Mouse (Mus musculus) G1E (cell line): ENCODE results near the gene Sgcb. TPM values are rescaled to one million over a fixed set of nuclear protein-coding genes. Genes with fewer than 3 reads are reported as not detected.

ENCODE experiments used
- ATAC-seq: 2 replicates; pipeline ENCODE4 v1.8.0; 2016; ENCODE audit warnings: mild to moderate bottlenecking; ENCODE audit not compliant: insufficient number of reproducible peaks, poor library complexity, low FRiP score, severe bottlenecking; ENCODE audit errors: extremely low read depth
- DNase-seq: peaks from one replicate; pipeline ENCODE4 v3.0.0; 2012; ENCODE audit warnings: low spot score
- H3K27me3 ChIP-seq: 2 replicates; pipeline ENCODE4 v1.6.1; 2012; ENCODE audit warnings: mild to moderate bottlenecking, low read length, inconsistent platforms; ENCODE audit not compliant: insufficient read depth
- H3K36me3 ChIP-seq: replicated peaks from 2 replicates; pipeline ENCODE3; 2012; ENCODE audit warnings: mild to moderate bottlenecking, inconsistent platforms
- H3K4me1 ChIP-seq: 2 replicates; pipeline ENCODE4 v1.6.1; 2012; ENCODE audit warnings: low read depth, low read length, inconsistent platforms, mixed read lengths; ENCODE audit not compliant: insufficient read depth
- H3K4me3 ChIP-seq: 2 replicates; pipeline ENCODE4 v1.5.1; 2012; ENCODE audit warnings: low read depth, mild to moderate bottlenecking, inconsistent platforms, low read length, moderate library complexity, mixed read lengths
- H3K9me3 ChIP-seq: replicated peaks from 2 replicates; pipeline ENCODE4 v1.6.1; 2012; ENCODE audit warnings: inconsistent platforms
- CTCF ChIP-seq: IDR thresholded peaks from 2 replicates; pipeline ENCODE4 v1.5.1; 2012; ENCODE audit warnings: low read depth, low read length, inconsistent platforms, mixed read lengths
- GATA1 ChIP-seq: IDR thresholded peaks from 2 replicates; pipeline ENCODE4 v1.6.1; 2012; ENCODE audit warnings: borderline replicate concordance, low read length, inconsistent platforms, mixed read lengths
- GATA2 ChIP-seq: IDR thresholded peaks from 2 replicates; pipeline ENCODE4 v1.6.1; 2012; ENCODE audit warnings: low read depth, low read length, inconsistent platforms, borderline replicate concordance
- POLR2AphosphoS5 ChIP-seq: IDR thresholded peaks from 2 replicates; pipeline ENCODE4 v1.6.1; 2012; ENCODE audit warnings: low read depth, low read length, inconsistent platforms; ENCODE audit not compliant: insufficient replicate concordance
- TAL1 ChIP-seq: conservative IDR thresholded peaks from 2 replicates; pipeline ENCODE4 v1.6.1; 2012; ENCODE audit warnings: low read depth, low read length, inconsistent platforms, mixed read lengths
- polyA plus RNA-seq: library from polyadenylated mRNA; stranded (reverse); fragments of >175 nt; gene quantifications from 2 replicates; pipeline ENCODE4 v1.2.3, GENCODE M21; 2012
- total RNA-seq, 2 experiments: library from RNA; stranded (forward) in 1 of 2; stranded (reverse) in 1 of 2; fragments of 200-1000 nt in 1 of 2; fragments of >200 nt in 1 of 2; fragmentation: Nextera tagmentation in 1 of 2; gene quantifications; 2 replicates each; pipeline ENCODE4 v1.2.3; 2014 to 2017

Gene Sgcb
- total RNA-seq (2014; fragmentation: Nextera tagmentation) (not detected in 2 replicates), total RNA-seq (2017) (0.44 and 0.52 TPM in 2 replicates), polyA plus RNA-seq (0.04 TPM in 1 of 2 replicates, not detected in the other)

GRCm38 (mm10) chr5:73647261-73647900 is at the start of gene Sgcb:
Sgcb (minus strand) TSS chr5:73647790.
- ATAC-seq = no peak
- H3K4me3 ChIP-seq = peak within 1 kb of the TSS; percentile 38
- no peak for TF ChIP-seq CTCF
- no peak for TF ChIP-seq POLR2AphosphoS5
- no peak for TF ChIP-seq GATA1
- no peak for TF ChIP-seq TAL1
- TF ChIP-seq GATA2 = no peak
- peaks cover 13% of the 10 kb centered on the region for H3K4me1 ChIP-seq
- peaks cover 28% of the 10 kb centered on the region for H3K27me3 ChIP-seq
- no peak for DNase-seq
- peaks cover 6% of the 10 kb centered on the region for H3K9me3 ChIP-seq
- no peaks in the 10 kb centered on the region for H3K36me3 ChIP-seq

- no peaks in the 10 kb centered on the region; the same call in 1 of the 2 replicates for H3K27me3 ChIP-seq
- TF ChIP-seq POLR2AphosphoS5 = no peak
- no peak for TF ChIP-seq GATA1
- no peak for TF ChIP-seq TAL1
- no peak for TF ChIP-seq CTCF
- no peak for TF ChIP-seq GATA2
- ATAC-seq (no peak), DNase-seq (no peak)
- H3K4me1 ChIP-seq = no peaks in the 10 kb centered on the region
- no peaks in the 10 kb centered on the region for H3K36me3 ChIP-seq
- H3K4me3 ChIP-seq = no peak overlapping the region
- H3K9me3 ChIP-seq = no peaks in the 10 kb centered on the region
Observed at GRCm38 (mm10) chr5:73694254-73695015, 46.8 kb upstream of the Sgcb start.

- H3K4me1 ChIP-seq = no peaks in the 10 kb centered on the region
- no peaks in the 10 kb centered on the region for H3K9me3 ChIP-seq
- ATAC-seq (no peak), DNase-seq (no peak)
- H3K36me3 ChIP-seq = no peaks in the 10 kb centered on the region
- H3K27me3 ChIP-seq = no peaks in the 10 kb centered on the region; the same call in 1 of the 2 replicates
- H3K4me3 ChIP-seq = no peak overlapping the region
- no peak for TF ChIP-seq GATA1
- no peak for TF ChIP-seq GATA2
- no peak for TF ChIP-seq CTCF
- TF ChIP-seq TAL1 = no peak
- TF ChIP-seq POLR2AphosphoS5 = no peak
Observed at GRCm38 (mm10) chr5:73693778-73694177, 46.2 kb upstream of the Sgcb start.

- no peaks in the 10 kb centered on the region for H3K9me3 ChIP-seq
- TF ChIP-seq TAL1 = no peak
- no peak for TF ChIP-seq CTCF
- TF ChIP-seq POLR2AphosphoS5 = no peak
- TF ChIP-seq GATA1 = no peak
- TF ChIP-seq GATA2 = no peak
- ATAC-seq (no peak), DNase-seq (no peak)
- H3K4me3 ChIP-seq = no peak overlapping the region
- no peaks in the 10 kb centered on the region for H3K4me1 ChIP-seq
- no peaks in the 10 kb centered on the region for H3K36me3 ChIP-seq
- no peaks in the 10 kb centered on the region; the same call in 1 of the 2 replicates for H3K27me3 ChIP-seq
Observed at GRCm38 (mm10) chr5:73691723-73692520, 44.3 kb upstream of the Sgcb start.

- no peaks in the 10 kb centered on the region for H3K36me3 ChIP-seq
- no peaks in the 10 kb centered on the region; the same call in 1 of the 2 replicates for H3K27me3 ChIP-seq
- TF ChIP-seq GATA2 = no peak
- no peak for TF ChIP-seq TAL1
- no peak for TF ChIP-seq POLR2AphosphoS5
- TF ChIP-seq CTCF = no peak
- no peak for TF ChIP-seq GATA1
- DNase-seq = no peak
- ATAC-seq = no peak
- H3K4me3 ChIP-seq = no peak overlapping the region
- no peaks in the 10 kb centered on the region for H3K4me1 ChIP-seq
- no peaks in the 10 kb centered on the region for H3K9me3 ChIP-seq
Observed at GRCm38 (mm10) chr5:73690146-73690545, 42.6 kb upstream of the Sgcb start.

GRCm38 (mm10) chr5:73688576-73688975 is 41.0 kb upstream of the Sgcb start:
- Histone ChIP-seq H3K4me1 (no peaks in the 10 kb centered on the region), H3K27me3 (no peaks in the 10 kb centered on the region), H3K4me3 (no peak overlapping the region), H3K9me3 (no peaks in the 10 kb centered on the region), H3K36me3 (no peaks in the 10 kb centered on the region)
- TF ChIP-seq GATA2 (no peak), TAL1 (no peak), POLR2AphosphoS5 (no peak), CTCF (no peak), GATA1 (no peak)
- ATAC-seq (no peak), DNase-seq (no peak)
